Mouse (Mus musculus): ENCODE measurements around the gene Olfr1489. TPM values are rescaled to one million over a fixed set of nuclear protein-coding genes. Genes with fewer than 3 reads are reported as not detected.

The Olfr1489 gene
- polyA plus RNA-seq (2015; fragmentation: Nextera tagmentation; extraction: Ambion mirVana): not detected in 2 replicates

GRCm38 (mm10) chr19:13631321-13631720, at the start of gene Olfr1489:
TSS of gene Olfr1489 (plus strand) at chr19:13631621.

GRCm38 (mm10) chr19:13583211-13583610, 48.2 kb upstream of the Olfr1489 start, which contains the start of gene Olfr1484:
TSS of gene Olfr1484 (plus strand) at chr19:13583511.

GRCm38 (mm10) chr19:13617075-13617474, 14.3 kb upstream of the Olfr1489 start, which contains the start of gene Olfr1487:
TSS of gene Olfr1487 (plus strand) at chr19:13617375.

GRCm38 (mm10) chr19:13650791-13651190, 19.4 kb downstream of the Olfr1489 start, which contains the start of gene Olfr1490:
TSS of gene Olfr1490 (plus strand) at chr19:13651091.

Small RNAs within 50 kb of the gene (microRNA-seq; reads per million reads assigned to microRNA genes)
- not detected for gene Gm22323
- gene Gm23931: not detected

Other genes starting within 250 kb of the Olfr1489 start
- not detected in 2 replicates for gene Olfr1469, start 223.8 kb upstream of the Olfr1489 start, polyA plus RNA-seq (2015; fragmentation: Nextera tagmentation; extraction: Ambion mirVana)
- not detected in 2 replicates for gene Olfr1471, start 188.2 kb upstream of the Olfr1489 start, polyA plus RNA-seq (2015; fragmentation: Nextera tagmentation; extraction: Ambion mirVana)
- not detected in 2 replicates for gene Olfr1472, start 175.5 kb upstream of the Olfr1489 start, polyA plus RNA-seq (2015; fragmentation: Nextera tagmentation; extraction: Ambion mirVana)
- not detected in 2 replicates for gene Olfr1474, start 162.1 kb upstream of the Olfr1489 start, polyA plus RNA-seq (2015; fragmentation: Nextera tagmentation; extraction: Ambion mirVana)
- gene Olfr1475, start 151.4 kb upstream of the Olfr1489 start, polyA plus RNA-seq (2015; fragmentation: Nextera tagmentation; extraction: Ambion mirVana): not detected in 2 replicates
- not detected in 2 replicates for gene Olfr1477, start 131.1 kb upstream of the Olfr1489 start, polyA plus RNA-seq (2015; fragmentation: Nextera tagmentation; extraction: Ambion mirVana)
- gene Olfr1480, start 103.7 kb upstream of the Olfr1489 start, polyA plus RNA-seq (2015; fragmentation: Nextera tagmentation; extraction: Ambion mirVana): not detected in 2 replicates
- not detected in 2 replicates for gene Olfr1484, start 48.1 kb upstream of the Olfr1489 start, polyA plus RNA-seq (2015; fragmentation: Nextera tagmentation; extraction: Ambion mirVana)
- not detected in 2 replicates for gene Olfr1487, start 14.2 kb upstream of the Olfr1489 start, polyA plus RNA-seq (2015; fragmentation: Nextera tagmentation; extraction: Ambion mirVana)
- gene Olfr1490, start 19.5 kb downstream of the Olfr1489 start, polyA plus RNA-seq (2015; fragmentation: Nextera tagmentation; extraction: Ambion mirVana): not detected in 2 replicates
- not detected in 2 replicates for gene Olfr1491, start 65.6 kb downstream of the Olfr1489 start, polyA plus RNA-seq (2015; fragmentation: Nextera tagmentation; extraction: Ambion mirVana)
- not detected in 2 replicates for gene Olfr1493-ps1, start 91.7 kb downstream of the Olfr1489 start, polyA plus RNA-seq (2015; fragmentation: Nextera tagmentation; extraction: Ambion mirVana)
- gene Olfr1494, start 108.1 kb downstream of the Olfr1489 start, polyA plus RNA-seq (2015; fragmentation: Nextera tagmentation; extraction: Ambion mirVana): not detected in 2 replicates
- gene Olfr1495, start 133.0 kb downstream of the Olfr1489 start, polyA plus RNA-seq (2015; fragmentation: Nextera tagmentation; extraction: Ambion mirVana): not detected in 2 replicates
- gene Olfr1496, start 146.3 kb downstream of the Olfr1489 start, polyA plus RNA-seq (2015; fragmentation: Nextera tagmentation; extraction: Ambion mirVana): not detected in 2 replicates
- gene Olfr1497, start 166.6 kb downstream of the Olfr1489 start, polyA plus RNA-seq (2015; fragmentation: Nextera tagmentation; extraction: Ambion mirVana): not detected in 2 replicates
- not detected in 2 replicates for gene Olfr1499, start 187.8 kb downstream of the Olfr1489 start, polyA plus RNA-seq (2015; fragmentation: Nextera tagmentation; extraction: Ambion mirVana)
- not detected in 2 replicates for gene Olfr1500, start 198.9 kb downstream of the Olfr1489 start, polyA plus RNA-seq (2015; fragmentation: Nextera tagmentation; extraction: Ambion mirVana)
- gene Olfr1501, start 219.1 kb downstream of the Olfr1489 start, polyA plus RNA-seq (2015; fragmentation: Nextera tagmentation; extraction: Ambion mirVana): not detected in 2 replicates
- gene Olfr1502, start 230.2 kb downstream of the Olfr1489 start, polyA plus RNA-seq (2015; fragmentation: Nextera tagmentation; extraction: Ambion mirVana): not detected in 2 replicates